Mouse (Mus musculus) spleen, postnatal 0 days (tissue): ENCODE results near the gene Syne1. TPM values are rescaled to one million over a fixed set of nuclear protein-coding genes. Genes with fewer than 3 reads are reported as not detected.

ENCODE experiments used
- polyA plus RNA-seq: library from polyadenylated mRNA; unstranded; fragments of >200 nt; fragmentation: Nextera tagmentation; extraction: Ambion mirVana; gene quantifications from 2 replicates; pipeline ENCODE4 v1.2.1, GENCODE M21; 2015

Gene Syne1
- 13.2 and 18.4 TPM in 2 replicates for polyA plus RNA-seq

GRCm38 (mm10) chr10:5551382-5551781 lies at the start of gene Syne1:
Gene Syne1 (minus strand): TSS chr10:5551482.

GRCm38 (mm10) chr10:5593464-5593863 lies 42.2 kb upstream of the Syne1 start, which contains the start of gene Myct1:
Gene Myct1 (plus strand): TSS chr10:5593775.

GRCm38 (mm10) chr10:5068676-5069265 lies 482.5 kb downstream of the Syne1 start, which contains the start of gene Gm10097:
Gene Gm10097 (plus strand): TSS chr10:5069192.

Other genes starting within 250 kb of the Syne1 start
- 3.6 and 3.8 TPM in 2 replicates for gene Myct1, start 42.3 kb upstream of the Syne1 start, polyA plus RNA-seq
- not detected in 2 replicates for gene Vip, start 87.7 kb upstream of the Syne1 start, polyA plus RNA-seq